Mouse (Mus musculus): ENCODE measurements around the gene 2900026A02Rik. TPM values are rescaled to one million over a fixed set of nuclear protein-coding genes. Genes with fewer than 3 reads are reported as not detected.

2900026A02Rik gene
- polyA plus RNA-seq, 1 experiment: 3.5 TPM

Other genes starting within 250 kb of the 2900026A02Rik start
- 35.9 and 40.2 TPM in 2 replicates for gene Grk3, start 205.4 kb downstream of the 2900026A02Rik start, polyA plus RNA-seq (2012; ENCODE audit: insufficient read depth, insufficient read length, missing spikeins)
- not detected in 2 replicates for gene Crybb2, start 151.1 kb downstream of the 2900026A02Rik start, polyA plus RNA-seq (2012; ENCODE audit: insufficient read depth, insufficient read length, missing spikeins)
- not detected in 2 replicates for gene Crybb3, start 139.7 kb downstream of the 2900026A02Rik start, polyA plus RNA-seq (2012; ENCODE audit: insufficient read depth, insufficient read length, missing spikeins)
- not detected in 2 replicates for gene Tmem211, start 5.7 kb upstream of the 2900026A02Rik start, polyA plus RNA-seq (2012; ENCODE audit: insufficient read depth, insufficient read length, missing spikeins)
- gene Sgsm1, start 89.5 kb upstream of the 2900026A02Rik start, polyA plus RNA-seq (2012; ENCODE audit: insufficient read depth, insufficient read length, missing spikeins): 0.33 and 0.59 TPM in 2 replicates
- not detected in 2 replicates for gene Aym1, start 136.1 kb upstream of the 2900026A02Rik start, polyA plus RNA-seq (2012; ENCODE audit: insufficient read depth, insufficient read length, missing spikeins)